Mouse (Mus musculus) limb, embryonic 13.5 days (tissue): ENCODE measurements around the gene Zbtb49. TPM values are rescaled to one million over a fixed set of nuclear protein-coding genes. Genes with fewer than 3 reads are reported as not detected.

ENCODE experiments used
- ATAC-seq: fragments of 200-750 bp; cut with Nextera tagmentation; 2 replicates; pipeline ENCODE4 v1.8.0; 2017; ENCODE audit warnings: low read depth, moderate number of reproducible peaks, moderate TSS enrichment; ENCODE audit not compliant: low FRiP score
- H3K27ac ChIP-seq: fragments of 300-500 bp; sonication (generic); 2 replicates; pipeline ENCODE4 v1.5.1; 2015; ENCODE audit warnings: inconsistent platforms, mild to moderate bottlenecking, moderate library complexity
- H3K27me3 ChIP-seq: fragments of 300-500 bp; sonication (generic); 2 replicates; pipeline ENCODE4 v1.6.1; 2015; ENCODE audit warnings: mild to moderate bottlenecking, inconsistent platforms
- H3K36me3 ChIP-seq: fragments of 300-500 bp; sonication (generic); 2 replicates; pipeline ENCODE4 v1.6.1; 2015; ENCODE audit warnings: inconsistent platforms, mild to moderate bottlenecking, moderate library complexity
- H3K4me1 ChIP-seq: fragments of 300-500 bp; sonication (generic); 2 replicates; pipeline ENCODE4 v1.6.1; 2015; ENCODE audit warnings: inconsistent platforms
- H3K4me2 ChIP-seq: fragments of 300-500 bp; sonication (generic); replicated peaks from 2 replicates; pipeline ENCODE4 v1.6.1; 2015; ENCODE audit warnings: inconsistent platforms, mild to moderate bottlenecking, moderate library complexity
- H3K4me3 ChIP-seq: fragments of 300-500 bp; sonication (generic); 2 replicates; pipeline ENCODE4 v1.5.1; 2015; ENCODE audit warnings: moderate library complexity, mild to moderate bottlenecking, inconsistent platforms
- H3K9ac ChIP-seq: fragments of 300-500 bp; sonication (generic); 2 replicates; pipeline ENCODE4 v1.6.1; 2015; ENCODE audit warnings: mild to moderate bottlenecking, inconsistent platforms
- H3K9me3 ChIP-seq: fragments of 300-500 bp; sonication (generic); 2 replicates; pipeline ENCODE4 v1.6.1; 2016; ENCODE audit warnings: inconsistent platforms
- WGBS: fragments of 180-500 bp; shearing (Covaris S2); methylation state at CpG from one replicate; pipeline ENCODE4 v1.1.7; 2015; 5-methylcytosine and 5-hydroxymethylcytosine counted together
- polyA plus RNA-seq: library from polyadenylated mRNA; unstranded; fragments of >200 nt; fragmentation: Nextera tagmentation; extraction: Ambion mirVana; gene quantifications from 2 replicates; pipeline ENCODE4 v1.2.1, GENCODE M21; 2015

Zbtb49 gene
- polyA plus RNA-seq, 1 experiment from 2014 or later, result 18.4 TPM

DNA sequence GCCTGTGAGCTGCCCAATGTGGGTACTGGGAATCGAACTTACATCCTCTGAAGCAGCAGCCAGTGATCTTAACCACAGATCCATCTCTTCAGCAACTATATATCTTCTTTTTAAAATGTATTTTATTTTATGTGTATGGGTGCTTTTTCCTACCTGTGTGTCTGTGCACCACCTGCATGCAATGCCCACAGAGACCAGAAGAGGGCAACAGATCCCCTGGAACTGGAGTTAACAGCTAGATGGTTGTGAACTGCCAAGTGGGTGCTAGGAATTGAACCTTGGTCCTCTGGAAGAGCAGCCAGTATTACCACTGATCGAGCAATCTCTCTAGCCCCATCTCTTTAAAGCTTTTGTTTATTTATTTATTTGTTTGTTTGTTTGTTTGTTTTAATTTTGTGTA, 16.4 kb upstream of the Zbtb49 start:
- Histone ChIP-seq H3K27me3 (no peaks in the 10 kb centered on the region), H3K9ac (no peak overlapping the region)
- no peak for ATAC-seq

DNA sequence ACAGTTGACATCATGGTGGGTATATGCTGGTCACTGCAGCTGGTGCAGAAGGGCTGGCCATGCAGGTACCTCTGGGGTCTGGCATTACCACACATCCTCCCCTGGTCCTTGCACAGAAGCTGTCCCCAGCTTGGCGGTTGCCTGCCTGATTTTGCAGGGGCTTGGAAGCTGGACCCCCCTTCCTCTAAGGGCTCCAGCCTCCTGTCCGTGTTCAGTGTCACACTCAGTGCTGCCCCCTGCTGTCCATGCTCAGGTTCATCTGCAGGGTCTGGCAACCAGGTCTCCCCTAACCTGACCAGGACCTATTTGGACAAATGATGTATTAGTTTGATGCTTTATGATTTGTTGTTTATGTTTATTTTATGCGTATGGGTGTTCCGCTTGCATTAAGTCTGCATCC, 15.2 kb upstream of the Zbtb49 start:
- no peak for ATAC-seq
- H3K36me3 ChIP-seq, result peaks cover 59% of the 10 kb centered on the region
- H3K27ac ChIP-seq, result no peak overlapping the region
- no peak overlapping the region for H3K4me3 ChIP-seq
- no peak overlapping the region for H3K9ac ChIP-seq
- no peak overlapping the region for H3K4me2 ChIP-seq
- no peaks in the 10 kb centered on the region for H3K4me1 ChIP-seq
- WGBS, result 67% methylated on average over 4 of the region's 4 CpGs
- 0 out of 2 replicates have a peak, but pooled peaks cover 4% of the 10 kb centered on the region for H3K9me3 ChIP-seq
- H3K27me3 ChIP-seq, result no peaks in the 10 kb centered on the region

More for the DNA sequence above, 16.4 kb upstream of the Zbtb49 start:
- H3K4me3 ChIP-seq, result no peak overlapping the region
- H3K9me3 ChIP-seq, result 0 out of 2 replicates have a peak, but pooled peaks cover 4% of the 10 kb centered on the region
- H3K4me1 ChIP-seq, result no peaks in the 10 kb centered on the region
- no peak overlapping the region for H3K4me2 ChIP-seq
- 99% methylated on average over 2 of the region's 2 CpGs for WGBS
- peaks cover 47% of the 10 kb centered on the region for H3K36me3 ChIP-seq
- H3K27ac ChIP-seq, result no peak overlapping the region

DNA sequence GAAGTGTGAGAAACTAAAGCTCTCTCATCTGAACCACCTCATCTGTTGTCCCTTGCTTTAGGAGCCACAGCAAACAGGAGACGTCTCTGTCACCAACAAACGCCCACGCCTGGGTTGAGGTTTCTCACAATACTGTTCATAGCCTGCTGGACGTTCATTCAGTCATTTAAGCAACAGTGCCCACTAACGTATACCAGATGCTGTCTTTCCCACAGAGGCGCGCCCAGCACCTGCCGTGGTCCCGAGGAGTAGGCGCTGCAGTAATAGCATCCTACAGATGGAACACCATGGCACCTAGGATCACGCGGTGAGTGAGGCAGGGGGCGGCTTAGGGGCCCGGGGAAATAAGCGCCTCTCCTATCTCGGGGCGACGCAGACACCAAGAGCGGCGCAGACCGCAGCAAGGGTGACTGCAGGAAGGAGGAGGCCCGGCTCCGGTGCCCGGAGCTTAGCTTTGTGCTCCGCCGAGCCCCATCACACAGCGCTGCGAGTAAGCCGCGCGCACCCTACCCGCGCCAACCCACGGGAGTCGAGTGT, 418 bp downstream of the Zbtb49 start:
- peak overlapping the region; percentile 92 for H3K4me2 ChIP-seq
- 1% methylated on average over 28 of the region's 35 CpGs for WGBS
- H3K4me3 ChIP-seq, result peak overlapping the region; percentile 92
- H3K9me3 ChIP-seq, result no peaks in the 10 kb centered on the region
- peaks cover 21% of the 10 kb centered on the region for H3K4me1 ChIP-seq
- H3K27me3 ChIP-seq, result no peaks in the 10 kb centered on the region
- H3K36me3 ChIP-seq, result peaks cover 32% of the 10 kb centered on the region
- peak; percentile 85 for ATAC-seq
- H3K9ac ChIP-seq, result peak overlapping the region; percentile 82
- H3K27ac ChIP-seq, result peak overlapping the region; percentile 33

DNA sequence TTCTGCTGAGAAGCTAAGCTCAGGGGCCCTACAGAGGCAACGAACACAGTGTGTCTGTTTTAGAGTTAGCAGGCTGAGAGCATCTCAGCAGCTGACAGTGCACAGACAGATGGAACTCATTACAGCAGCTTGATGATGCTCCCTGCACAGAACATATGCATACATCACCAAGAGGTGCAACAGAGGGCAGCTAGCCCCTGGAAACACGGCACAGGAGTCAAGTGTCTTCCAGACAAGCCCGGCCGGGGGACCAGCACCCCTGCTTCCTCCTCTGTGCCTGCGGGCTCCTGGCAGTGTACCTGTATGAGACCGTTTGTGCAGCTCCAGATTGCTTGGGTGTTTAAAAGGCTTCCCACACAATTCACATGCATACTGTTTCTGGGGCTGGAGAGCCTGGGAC, 7.2 kb downstream of the Zbtb49 start:
- no peaks in the 10 kb centered on the region for H3K4me1 ChIP-seq
- no peak overlapping the region for H3K4me2 ChIP-seq
- WGBS, result 58% methylated on average over 6 of the region's 6 CpGs
- H3K36me3 ChIP-seq, result peaks cover 81% of the 10 kb centered on the region
- H3K4me3 ChIP-seq, result no peak overlapping the region
- ATAC-seq, result no peak
- no peaks in the 10 kb centered on the region for H3K27me3 ChIP-seq
- H3K27ac ChIP-seq, result no peak overlapping the region
- no peak overlapping the region for H3K9ac ChIP-seq
- no peaks in the 10 kb centered on the region for H3K9me3 ChIP-seq

DNA sequence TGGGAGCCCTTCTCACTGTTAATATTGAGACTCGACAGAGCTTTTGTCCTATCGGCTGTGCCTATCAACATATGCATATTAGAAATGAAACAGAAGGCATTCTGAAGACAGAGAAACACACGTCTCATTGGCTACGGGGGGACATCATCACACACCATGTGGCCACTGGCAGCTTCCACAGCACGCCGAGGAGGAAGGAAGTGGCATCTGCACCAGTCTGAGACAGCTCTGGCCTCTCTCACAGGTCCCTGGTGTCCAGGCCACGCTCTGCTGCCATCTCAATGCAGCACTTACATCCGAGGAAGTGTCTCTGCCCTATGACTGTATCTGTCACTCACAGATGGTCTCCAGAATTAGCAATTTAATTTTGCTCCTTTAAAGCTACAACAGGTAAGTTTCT, 8.6 kb downstream of the Zbtb49 start:
- Histone ChIP-seq H3K9me3 (no peaks in the 10 kb centered on the region), H3K4me3 (no peak overlapping the region), H3K27me3 (no peaks in the 10 kb centered on the region), H3K4me1 (no peaks in the 10 kb centered on the region), H3K27ac (no peak overlapping the region), H3K36me3 (peaks cover 87% of the 10 kb centered on the region), H3K4me2 (no peak overlapping the region), H3K9ac (no peak overlapping the region)
- ATAC-seq, result no peak
- WGBS, result 86% methylated on average over 8 of the region's 8 CpGs

DNA sequence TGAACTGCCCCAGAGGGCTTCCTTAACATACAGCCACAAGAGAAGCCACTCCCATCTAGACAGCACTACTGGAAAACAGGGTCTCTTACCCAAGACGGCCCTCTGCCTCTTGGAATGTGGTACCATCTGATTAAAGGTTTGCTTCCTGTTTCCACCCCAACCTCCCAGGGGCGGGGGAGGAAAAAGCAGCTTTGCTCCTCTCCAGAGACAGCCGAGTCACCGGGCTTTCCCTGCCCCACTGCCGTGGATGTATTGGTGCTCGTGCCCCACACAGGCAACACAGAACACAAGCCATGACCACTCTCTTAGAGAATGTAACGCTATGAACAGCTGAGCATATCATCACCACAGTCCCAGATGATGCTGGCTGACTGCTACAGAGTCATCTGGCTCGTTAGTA, 11.3 kb downstream of the Zbtb49 start:
- no peak overlapping the region for H3K4me3 ChIP-seq
- 72% methylated on average over 8 of the region's 8 CpGs for WGBS
- no peak overlapping the region for H3K9ac ChIP-seq
- H3K4me2 ChIP-seq, result no peak overlapping the region
- no peaks in the 10 kb centered on the region for H3K4me1 ChIP-seq
- no peaks in the 10 kb centered on the region for H3K27me3 ChIP-seq
- H3K27ac ChIP-seq, result no peak overlapping the region
- no peaks in the 10 kb centered on the region for H3K9me3 ChIP-seq
- H3K36me3 ChIP-seq, result peaks cover 88% of the 10 kb centered on the region
- no peak for ATAC-seq

DNA sequence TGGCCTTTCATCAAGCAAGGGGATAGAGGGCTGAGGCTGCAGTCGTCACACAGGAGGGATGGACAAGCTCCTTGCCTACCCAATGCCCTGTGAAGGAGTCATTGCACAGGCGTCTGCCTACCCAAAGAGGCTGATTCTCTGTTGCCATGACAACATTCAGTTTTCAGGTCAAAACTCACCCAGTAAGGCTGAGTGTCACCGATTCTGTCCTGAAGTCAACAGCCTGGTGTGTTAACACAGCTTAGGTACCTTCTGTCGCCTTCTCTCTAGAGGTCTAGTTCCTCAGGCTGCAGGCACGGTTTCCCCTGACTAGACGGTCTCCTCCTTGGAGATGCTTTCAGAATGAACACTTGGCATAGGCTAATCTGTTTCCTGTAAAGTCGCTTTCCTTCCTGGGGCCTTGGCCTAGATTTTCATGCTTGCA, 14.9 kb downstream of the Zbtb49 start:
- no peak overlapping the region for H3K27ac ChIP-seq
- peaks cover 90% of the 10 kb centered on the region for H3K36me3 ChIP-seq
- 91% methylated on average over 7 of the region's 7 CpGs for WGBS
- no peaks in the 10 kb centered on the region for H3K4me1 ChIP-seq
- H3K9me3 ChIP-seq, result no peaks in the 10 kb centered on the region
- no peak overlapping the region for H3K4me2 ChIP-seq
- ATAC-seq, result no peak
- H3K4me3 ChIP-seq, result no peak overlapping the region
- no peaks in the 10 kb centered on the region for H3K27me3 ChIP-seq
- no peak overlapping the region for H3K9ac ChIP-seq

DNA sequence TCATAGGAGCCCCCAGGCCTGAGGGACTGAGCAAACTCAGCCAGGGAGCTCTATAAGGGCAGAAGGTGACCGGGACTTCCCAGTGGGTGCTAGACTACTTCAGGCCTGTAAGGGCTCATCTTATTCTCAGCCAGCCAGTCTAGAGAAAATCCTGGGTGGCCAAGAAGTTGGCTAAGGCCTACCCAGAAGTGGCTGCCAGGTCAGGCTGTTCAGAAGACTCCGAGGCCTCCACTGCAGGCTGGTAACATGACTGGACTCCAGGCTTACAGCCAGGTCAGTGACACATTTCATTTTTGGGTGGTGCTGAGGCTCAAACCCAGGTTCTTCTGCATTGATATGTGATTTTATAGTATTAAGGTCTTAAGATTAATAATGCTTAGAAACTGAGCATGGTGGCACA, 20.6 kb downstream of the Zbtb49 start:
- Histone ChIP-seq H3K27ac (no peak overlapping the region), H3K4me1 (no peaks in the 10 kb centered on the region), H3K9ac (no peak overlapping the region), H3K4me3 (no peak overlapping the region), H3K9me3 (no peaks in the 10 kb centered on the region), H3K27me3 (no peaks in the 10 kb centered on the region), H3K4me2 (no peak overlapping the region), H3K36me3 (peaks cover 52% of the 10 kb centered on the region)
- no peak for ATAC-seq
- 100% methylated on average over 2 of the region's 2 CpGs for WGBS

DNA sequence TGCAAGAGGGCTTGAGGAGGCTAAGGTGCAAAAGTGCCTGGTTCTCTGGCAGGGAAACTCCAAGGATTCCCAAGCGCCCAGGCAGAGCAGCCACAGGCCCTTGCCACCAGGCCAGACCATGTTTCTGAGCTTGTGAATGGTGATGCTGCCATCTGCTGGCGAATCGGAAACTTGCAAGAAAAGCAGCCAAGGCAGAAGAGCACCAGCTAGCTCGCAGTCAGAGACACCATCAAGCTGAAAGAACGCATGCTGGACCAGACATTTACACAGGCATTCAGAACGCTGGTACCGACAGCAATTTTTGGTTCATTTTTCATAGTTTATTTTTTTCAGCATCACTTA, 22.8 kb downstream of the Zbtb49 start:
- Histone ChIP-seq H3K4me1 (no peaks in the 10 kb centered on the region), H3K4me2 (no peak overlapping the region), H3K36me3 (peaks cover 30% of the 10 kb centered on the region), H3K27ac (no peak overlapping the region), H3K27me3 (no peaks in the 10 kb centered on the region), H3K4me3 (no peak overlapping the region), H3K9me3 (no peaks in the 10 kb centered on the region), H3K9ac (no peak overlapping the region)
- peak; percentile 62; the same call in 1 of the 2 replicates for ATAC-seq
- WGBS, result 21% methylated on average over 7 of the region's 7 CpGs

DNA sequence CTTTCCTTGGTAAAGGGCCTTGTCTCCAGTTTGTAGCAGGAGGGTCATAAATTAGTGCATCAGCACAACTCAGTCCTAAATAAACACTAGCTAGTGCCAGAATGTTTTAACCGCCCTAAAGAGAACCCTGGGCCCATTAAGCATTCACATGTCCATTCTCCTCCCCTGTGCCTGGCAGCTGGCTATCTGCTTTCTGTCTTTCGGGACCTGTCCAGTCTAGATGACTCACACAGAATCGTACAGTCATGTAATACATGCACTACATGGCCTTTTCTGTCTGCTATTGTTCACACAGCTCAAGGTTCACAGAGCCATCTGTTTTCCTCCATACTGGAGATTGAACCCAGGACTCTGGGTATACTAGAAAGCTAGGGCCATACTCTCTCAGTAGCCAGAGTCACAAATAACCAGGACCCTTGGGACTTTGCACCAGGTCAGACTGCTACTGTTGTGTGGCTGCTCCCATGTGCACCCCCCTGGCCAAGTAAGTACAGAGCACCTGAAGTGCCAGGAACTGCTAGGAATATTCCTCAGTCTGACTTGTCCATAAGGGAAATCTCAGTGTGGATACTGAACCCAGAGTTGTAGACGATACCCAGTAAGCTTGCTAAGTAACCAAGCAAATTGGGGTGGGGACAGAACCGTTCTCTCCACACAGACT, 23.3 kb downstream of the Zbtb49 start:
- WGBS, result 64% methylated on average over 5 of the region's 5 CpGs
- 0 out of 2 replicates have a peak overlapping the region, but pooled peaks have one; percentile 4 for H3K9ac ChIP-seq
- no peak for ATAC-seq
- no peak overlapping the region for H3K4me3 ChIP-seq
- H3K36me3 ChIP-seq, result peaks cover 25% of the 10 kb centered on the region
- H3K4me2 ChIP-seq, result no peak overlapping the region
- no peaks in the 10 kb centered on the region for H3K9me3 ChIP-seq
- no peaks in the 10 kb centered on the region for H3K4me1 ChIP-seq
- H3K27ac ChIP-seq, result no peak overlapping the region
- no peaks in the 10 kb centered on the region for H3K27me3 ChIP-seq

DNA sequence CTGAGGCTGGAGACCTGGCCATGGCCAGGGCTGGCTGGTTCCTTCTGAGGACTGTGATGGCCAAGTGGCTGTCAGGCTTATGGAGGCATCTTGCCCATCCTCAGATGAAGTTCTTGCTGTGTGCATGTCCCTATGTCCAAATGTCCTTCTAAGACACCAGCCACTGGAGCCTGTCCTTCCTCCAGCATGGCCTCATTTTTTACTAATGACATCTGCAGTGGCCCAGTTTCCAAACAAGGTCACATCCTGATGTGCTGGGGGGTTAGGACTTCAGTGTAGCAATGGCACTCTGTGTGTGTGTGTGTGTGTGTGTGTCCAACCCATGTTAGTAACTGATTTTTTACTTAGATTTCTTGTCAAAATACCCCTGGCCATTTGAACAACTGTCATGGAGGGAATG, 24.3 kb downstream of the Zbtb49 start:
- no peaks in the 10 kb centered on the region for H3K27me3 ChIP-seq
- H3K4me1 ChIP-seq, result no peaks in the 10 kb centered on the region
- H3K9me3 ChIP-seq, result no peaks in the 10 kb centered on the region
- no peak for ATAC-seq
- H3K27ac ChIP-seq, result no peak overlapping the region
- H3K4me2 ChIP-seq, result no peak overlapping the region
- no peak overlapping the region for H3K9ac ChIP-seq
- H3K36me3 ChIP-seq, result peaks cover 15% of the 10 kb centered on the region
- H3K4me3 ChIP-seq, result no peak overlapping the region

DNA sequence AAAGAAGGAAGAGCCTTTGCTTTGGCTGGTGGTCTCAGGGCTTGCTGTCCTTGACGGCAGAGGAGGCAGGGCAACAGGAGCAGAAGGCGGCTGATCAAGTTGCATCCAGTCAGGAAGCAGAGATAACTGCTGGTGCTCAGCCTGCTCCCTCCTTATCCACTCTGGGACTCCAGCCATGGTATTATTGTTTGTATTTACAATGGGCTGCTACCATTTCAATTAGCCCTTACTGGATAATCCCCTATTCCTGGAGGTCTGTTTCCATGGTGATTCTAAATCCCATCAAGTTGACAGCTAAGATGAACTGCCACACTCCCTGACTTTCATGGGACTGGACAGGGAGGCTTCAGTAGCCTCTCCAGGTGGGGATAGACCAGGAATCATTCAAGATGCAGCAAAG, 25.3 kb downstream of the Zbtb49 start:
- Histone ChIP-seq H3K9me3 (no peaks in the 10 kb centered on the region), H3K4me1 (no peaks in the 10 kb centered on the region), H3K27ac (no peak overlapping the region), H3K9ac (no peak overlapping the region), H3K36me3 (peaks cover 7% of the 10 kb centered on the region; the same call in 1 of the 2 replicates), H3K27me3 (no peaks in the 10 kb centered on the region), H3K4me3 (no peak overlapping the region), H3K4me2 (no peak overlapping the region)
- WGBS, result 54% methylated on average over 2 of the region's 2 CpGs
- ATAC-seq, result no peak

DNA sequence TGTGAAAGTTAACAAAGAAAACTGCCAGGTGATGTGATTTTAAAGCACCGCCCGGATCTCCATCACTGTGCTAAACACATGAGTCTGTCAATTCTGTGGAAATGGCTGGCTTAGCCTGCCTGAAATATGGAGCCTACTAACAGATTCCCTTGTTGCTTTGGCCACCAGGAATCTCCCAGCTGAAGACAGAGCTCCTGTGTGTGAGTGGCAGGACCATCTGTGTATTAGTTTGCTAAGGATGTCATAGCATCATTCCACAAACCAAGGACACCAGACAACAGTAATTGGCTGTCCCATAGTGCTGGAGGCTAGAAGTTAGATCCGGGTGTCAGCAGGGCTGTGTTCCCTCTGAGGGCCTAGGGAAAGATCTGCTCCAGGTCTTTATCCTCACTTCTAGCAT, 29.4 kb downstream of the Zbtb49 start:
- Histone ChIP-seq H3K27ac (no peak overlapping the region), H3K4me2 (no peak overlapping the region), H3K9ac (no peak overlapping the region), H3K4me3 (no peak overlapping the region), H3K36me3 (no peaks in the 10 kb centered on the region), H3K4me1 (no peaks in the 10 kb centered on the region), H3K27me3 (no peaks in the 10 kb centered on the region), H3K9me3 (no peaks in the 10 kb centered on the region)
- WGBS, result 87% methylated on average over 3 of the region's 3 CpGs
- no peak for ATAC-seq
